In genomic region chr16:91836592-91837557, GRCm38 (mm10) we compare ENCODE assay signal across 14 mouse cellular contexts.
DNase-seq lines count a peak whose midpoint lies in the region; ATAC-seq and TF ChIP-seq lines count a peak whose summit lies in the region.
"Had no signal": no experiment of that assay in that cellular context is flagged by ENCODE, and none has a peak within 500 bp of the region (broad histone marks: within the 10 kb centered on the region; RNA-seq: fewer than 3 reads in every experiment).

No protein-coding gene starts in this region.

- H3K27me3 ChIP-seq in ES-Bruce4 (ENCODE audit: control insufficient read depth, insufficient read depth, low read length, poor library complexity, severe bottlenecking) = no peaks in the 10 kb centered on the region
- H3K27me3 ChIP-seq in forebrain, postnatal 0 days (ENCODE audit: insufficient read depth, low read length) = no peaks in the 10 kb centered on the region
- H3K27me3 ChIP-seq in midbrain, embryonic 14.5 days (ENCODE audit: control insufficient read depth, insufficient read depth, low read length) = no peaks in the 10 kb centered on the region

- 0 out of 2 replicates have a peak, but pooled peaks cover 2% of the 10 kb centered on the region for H3K36me3 ChIP-seq in ES-Bruce4 (ENCODE audit: control insufficient read depth, insufficient read depth, low read length, poor library complexity, severe bottlenecking)
- H3K36me3 ChIP-seq in forebrain, postnatal 0 days (ENCODE audit: insufficient read depth) = peaks cover 26% of the 10 kb centered on the region
- H3K36me3 ChIP-seq in midbrain, embryonic 14.5 days (ENCODE audit: control insufficient read depth, insufficient read depth, low read length) = peaks cover 41% of the 10 kb centered on the region

- no peak for TF ChIP-seq CTCF in ES-Bruce4 (IDR thresholded peaks at IDR 0.05; ENCODE audit: low read depth, low read length)
- TF ChIP-seq CTCF in forebrain, postnatal 0 days (IDR thresholded peaks at IDR 0.05; ENCODE audit: low read depth) = no peak

- peak; percentile 56 for TF ChIP-seq EP300 in ES-Bruce4 (IDR thresholded peaks at IDR 0.05; ENCODE audit: insufficient read depth, low read depth, low read length)

- H3K4me2 ChIP-seq in forebrain, postnatal 0 days (ENCODE audit: low read depth) = no peak overlapping the region
- H3K4me2 ChIP-seq in midbrain, embryonic 14.5 days (ENCODE audit: low read length) = no peak overlapping the region
- H3K4me2 ChIP-seq: heart, embryonic 11.5 days; liver, embryonic 11.5 days had no signal

- WGBS in forebrain, postnatal 0 days = 22% methylated on average over 18 of the region's 18 CpGs
- WGBS in midbrain, embryonic 14.5 days = 47% methylated on average over 18 of the region's 18 CpGs

- no peaks in the 10 kb centered on the region for H3K9me3 ChIP-seq in ES-Bruce4 (replicated peaks; ENCODE audit: control insufficient read depth, insufficient read depth, low read length, poor library complexity, severe bottlenecking)
- no peaks in the 10 kb centered on the region for H3K9me3 ChIP-seq in forebrain, postnatal 0 days (ENCODE audit: low read length)
- H3K9me3 ChIP-seq in midbrain, embryonic 14.5 days (ENCODE audit: control insufficient read depth, low read length) = no peaks in the 10 kb centered on the region
- H3K9me3 ChIP-seq: G1E had no signal

- no peak overlapping the region for H3K9ac ChIP-seq in ES-Bruce4 (ENCODE audit: low read depth, poor library complexity, severe bottlenecking)
- no peak overlapping the region for H3K9ac ChIP-seq in forebrain, postnatal 0 days
- H3K9ac ChIP-seq in midbrain, embryonic 14.5 days (replicated peaks; ENCODE audit: low read length) = no peak overlapping the region

- peaks cover 12% of the 10 kb centered on the region for H3K4me1 ChIP-seq in ES-Bruce4 (ENCODE audit: control insufficient read depth, insufficient read depth, low read length)
- H3K4me1 ChIP-seq in forebrain, postnatal 0 days (ENCODE audit: insufficient read depth) = peaks cover 11% of the 10 kb centered on the region; the same call in 1 of the 2 replicates
- 0 out of 2 replicates have a peak, but pooled peaks cover 13% of the 10 kb centered on the region for H3K4me1 ChIP-seq in midbrain, embryonic 14.5 days (ENCODE audit: control insufficient read depth, insufficient read depth, low read length)

- DNase-seq in Muller cell, postnatal 12 days (ENCODE audit: inconsistent ontology term) = peak; percentile 85
- DNase-seq in forebrain, postnatal 0 days = peak; percentile 33
- peak; percentile 43 for DNase-seq in midbrain, embryonic 14.5 days
- no peak for DNase-seq in gastrocnemius, adult 18-20 months (ENCODE audit: low spot score)
- no peak for DNase-seq in gastrocnemius, postnatal 10 days
- no peak for DNase-seq in kidney, adult 18-20 months
- DNase-seq: adrenal gland, postnatal 10 days; cerebellum, postnatal 25 days; layer of hippocampus, adult 9-11 months; lung, postnatal 4 days had no signal

- peak overlapping the region; percentile 41 for H3K27ac ChIP-seq in ES-Bruce4 (ENCODE audit: insufficient read depth, low read length)
- H3K27ac ChIP-seq in forebrain, postnatal 0 days (ENCODE audit: low read depth, low read length) = peak overlapping the region; percentile 63
- peak overlapping the region; percentile 77 for H3K27ac ChIP-seq in midbrain, embryonic 14.5 days (replicated peaks; ENCODE audit: low read depth, low read length)

- no peak overlapping the region for H3K4me3 ChIP-seq in ES-Bruce4 (ENCODE audit: low read depth, low read length)
- no peak overlapping the region for H3K4me3 ChIP-seq in forebrain, postnatal 0 days (ENCODE audit: low read depth, low read length)
- no peak overlapping the region for H3K4me3 ChIP-seq in midbrain, embryonic 14.5 days (replicated peaks; ENCODE audit: low read depth, low read length)

- ATAC-seq in forebrain, postnatal 0 days = peak; percentile 60
- ATAC-seq in midbrain, embryonic 14.5 days (ENCODE audit: low FRiP score, low TSS enrichment) = peak; percentile 27; the same call in 1 of the 2 replicates

- TF ChIP-seq POLR2A in ES-Bruce4 (IDR thresholded peaks at IDR 0.05; ENCODE audit: insufficient read depth, low read length) = no peak

Comparison
In these comparisons a context has a peak if more than half of its experiments do, and no peak if none do; other contexts are left out.
1. DNase-seq: peak in Muller cell, postnatal 12 days (single experiment), forebrain, postnatal 0 days (single experiment) and midbrain, embryonic 14.5 days (single experiment); none in gastrocnemius, adult 18-20 months (single experiment), gastrocnemius, postnatal 10 days (single experiment) and kidney, adult 18-20 months (single experiment).
2. Peak in every context shown above with its lines, with median percentiles within 50 percentile points of each other: H3K27ac ChIP-seq.